Mouse (Mus musculus) hematopoietic stem cell, adult 5-6 weeks (primary cell): ENCODE data around the gene Sephs1. TPM values are rescaled to one million over a fixed set of nuclear protein-coding genes. Genes with fewer than 3 reads are reported as not detected.

Source experiments
- ATAC-seq, 2 experiments: fragments of 125-278 bp in 1 of 2; replicated peaks in 1 of 2; 2 replicates each; pipeline ENCODE4 v1.8.0; 2016 to 2017; ENCODE audit warnings: inconsistent platforms in 2 of 2, mild to moderate bottlenecking in 2 of 2, moderate number of reproducible peaks in 2 of 2, low read depth in 1 of 2, moderate TSS enrichment in 1 of 2; ENCODE audit not compliant: low FRiP score in 2 of 2, poor library complexity in 2 of 2, severe bottlenecking in 2 of 2, insufficient read depth in 1 of 2, low TSS enrichment in 1 of 2
- total RNA-seq: library from RNA; stranded (forward); fragments of 172-1452, 232-1000 nt; gene quantifications from 2 replicates; pipeline ENCODE4 v1.2.3, GENCODE M21; 2017

Sephs1 gene
- total RNA-seq, 1 experiment from 2014 or later, result 49.6 TPM

GRCm38 (mm10) chr2:4895598-4895997, 14.2 kb downstream of the Sephs1 start:
- ATAC-seq, result no peak

- ATAC-seq, result no peak
These were observed 15.6 kb downstream of the Sephs1 start for GRCm38 (mm10) chr2:4896970-4897369.

GRCm38 (mm10) chr2:4900624-4901023, 19.3 kb downstream of the Sephs1 start:
- ATAC-seq, result no peak

- ATAC-seq, result no peak
These were observed 21.0 kb downstream of the Sephs1 start for GRCm38 (mm10) chr2:4902346-4902745.

- no peak for ATAC-seq
These were observed 25.8 kb downstream of the Sephs1 start for GRCm38 (mm10) chr2:4907120-4907519.

GRCm38 (mm10) chr2:4907916-4908315, 26.6 kb downstream of the Sephs1 start:
- ATAC-seq, result no peak

- no peak for ATAC-seq
These were observed 27.5 kb downstream of the Sephs1 start for GRCm38 (mm10) chr2:4908771-4909315.

GRCm38 (mm10) chr2:4909909-4910308, 28.5 kb downstream of the Sephs1 start:
- ATAC-seq, result no peak

- no peak for ATAC-seq
These were observed 29.2 kb downstream of the Sephs1 start for GRCm38 (mm10) chr2:4910521-4910920.

- no peak for ATAC-seq
These were observed 32.6 kb downstream of the Sephs1 start for GRCm38 (mm10) chr2:4913949-4914348.

GRCm38 (mm10) chr2:4916037-4916436, 34.7 kb downstream of the Sephs1 start:
- no peak for ATAC-seq

GRCm38 (mm10) chr2:4917326-4918021, 36.1 kb downstream of the Sephs1 start:
- ATAC-seq, result peak; percentile 39 to 57

GRCm38 (mm10) chr2:4918860-4919739, 37.7 kb downstream of the Sephs1 start, which contains the start of gene Phyh:
Gene Phyh, plus strand, starts transcription at chr2:4919019.
- peak; percentile 93 to 95 for ATAC-seq

- no peak for ATAC-seq
These were observed 39.7 kb downstream of the Sephs1 start for GRCm38 (mm10) chr2:4921019-4921418.

- ATAC-seq, result no peak
These were observed 41.3 kb downstream of the Sephs1 start for GRCm38 (mm10) chr2:4922476-4923164.

- ATAC-seq, result no peak
These were observed 46.0 kb downstream of the Sephs1 start for GRCm38 (mm10) chr2:4927391-4927790.

GRCm38 (mm10) chr2:4929230-4929629, 47.9 kb downstream of the Sephs1 start:
- ATAC-seq, result peak in 1 of 2 experiments; percentile 21; a peak in 1 of 4 replicates

- no peak for ATAC-seq
These were observed 53.2 kb downstream of the Sephs1 start for GRCm38 (mm10) chr2:4934516-4934915.
